Mouse (Mus musculus) midbrain, embryonic 10.5 days (tissue): ENCODE measurements at regions not wholly inside any gene's neighbourhood (a gene's known extent, or its start where the extent isn't known, plus 50 kb on each side); places are given as distances from the start of the nearest gene placed in this dataset.

Source experiments
- DNase-seq: peaks from one replicate; pipeline ENCODE4 v3.0.0-alpha.2; 2017; ENCODE audit warnings: low spot score
- H3K27ac ChIP-seq: fragments of 300-500 bp; sonication (generic); replicated peaks from 2 replicates; pipeline ENCODE4 v1.5.1; 2016; ENCODE audit warnings: mild to moderate bottlenecking
- H3K27me3 ChIP-seq: fragments of 300-500 bp; sonication (generic); 2 replicates; pipeline ENCODE4 v1.6.1; 2016; ENCODE audit warnings: low read depth, mild to moderate bottlenecking; ENCODE audit not compliant: poor library complexity, severe bottlenecking
- H3K36me3 ChIP-seq: fragments of 300-500 bp; sonication (generic); 2 replicates; pipeline ENCODE4 v1.6.1; 2016; ENCODE audit warnings: mild to moderate bottlenecking, moderate library complexity
- H3K4me1 ChIP-seq: fragments of 300-500 bp; sonication (generic); 2 replicates; pipeline ENCODE4 v1.6.1; 2016
- H3K4me3 ChIP-seq: fragments of 300-500 bp; sonication (generic); 2 replicates; pipeline ENCODE4 v1.5.1; 2016; ENCODE audit warnings: mild to moderate bottlenecking, moderate library complexity
- H3K9me3 ChIP-seq: fragments of 300-500 bp; sonication (generic); replicated peaks from 2 replicates; pipeline ENCODE4 v1.6.1; 2016; ENCODE audit warnings: mild to moderate bottlenecking
- WGBS: fragments of 180-500 bp; shearing (Covaris S2); methylation state at CpG from one replicate; pipeline ENCODE4 v1.1.7; 2016; 5-methylcytosine and 5-hydroxymethylcytosine counted together

GRCm38 (mm10) chr4:98224366-98224765, 158.7 kb downstream of the Tm2d1 start:
- Histone ChIP-seq H3K27me3 (no peaks in the 10 kb centered on the region), H3K4me1 (no peaks in the 10 kb centered on the region), H3K27ac (no peak overlapping the region), H3K9me3 (no peaks in the 10 kb centered on the region), H3K36me3 (no peaks in the 10 kb centered on the region), H3K4me3 (no peak overlapping the region)
- no peak for DNase-seq
- 82% methylated on average over 7 of the region's 7 CpGs for WGBS

DNA sequence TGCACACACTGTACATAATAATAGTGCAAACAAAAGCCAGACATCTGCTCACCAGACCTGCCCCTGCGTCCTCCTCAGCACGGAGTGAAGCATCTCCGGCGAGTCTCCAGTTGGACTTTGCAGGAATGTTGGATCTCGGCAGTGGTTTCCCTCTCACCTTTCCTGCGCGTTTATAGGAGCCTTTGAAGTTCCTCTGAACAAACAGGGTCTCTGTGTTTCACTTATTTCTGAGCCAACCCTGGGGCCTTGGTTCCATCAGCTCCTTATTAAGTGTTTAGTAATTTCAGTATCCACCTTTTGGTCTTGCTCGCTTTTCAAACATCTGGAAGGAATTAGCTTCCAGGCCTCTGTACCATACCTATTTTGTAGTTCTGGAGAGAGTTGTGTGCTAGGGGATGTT, 159.7 kb downstream of the Tm2d1 start:
- Histone ChIP-seq H3K27me3 (no peaks in the 10 kb centered on the region), H3K4me3 (no peak overlapping the region), H3K4me1 (no peaks in the 10 kb centered on the region), H3K36me3 (no peaks in the 10 kb centered on the region), H3K9me3 (no peaks in the 10 kb centered on the region), H3K27ac (no peak overlapping the region)
- DNase-seq, result no peak
- WGBS, result 80% methylated on average over 8 of the region's 8 CpGs

DNA sequence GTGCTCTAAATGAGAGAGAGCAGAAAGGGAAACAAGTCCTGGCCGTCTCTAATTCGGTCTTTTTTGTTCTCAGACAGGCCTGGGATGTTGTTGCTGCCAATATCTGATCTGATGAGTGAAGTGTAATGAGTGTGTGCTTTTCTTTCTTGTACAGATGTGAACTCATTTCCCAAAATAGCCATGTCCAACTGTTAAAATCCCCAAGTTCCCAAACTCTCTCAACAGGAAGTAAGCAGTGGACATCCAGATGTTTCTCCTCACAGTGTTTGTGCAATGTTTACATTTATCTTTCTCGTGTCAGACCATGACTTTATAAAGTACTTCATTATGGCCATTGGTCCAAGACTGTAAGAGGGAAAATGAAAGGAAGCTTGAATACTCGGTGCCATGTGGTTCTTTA, 161.5 kb downstream of the Tm2d1 start:
- H3K4me3 ChIP-seq, result no peak overlapping the region
- no peak for DNase-seq
- H3K27ac ChIP-seq, result no peak overlapping the region
- whole genome bisulfite sequencing, result 90% methylated on average over 4 of the region's 4 CpGs
- no peaks in the 10 kb centered on the region for H3K4me1 ChIP-seq
- no peaks in the 10 kb centered on the region for H3K9me3 ChIP-seq
- no peaks in the 10 kb centered on the region for H3K27me3 ChIP-seq
- H3K36me3 ChIP-seq, result no peaks in the 10 kb centered on the region

DNA sequence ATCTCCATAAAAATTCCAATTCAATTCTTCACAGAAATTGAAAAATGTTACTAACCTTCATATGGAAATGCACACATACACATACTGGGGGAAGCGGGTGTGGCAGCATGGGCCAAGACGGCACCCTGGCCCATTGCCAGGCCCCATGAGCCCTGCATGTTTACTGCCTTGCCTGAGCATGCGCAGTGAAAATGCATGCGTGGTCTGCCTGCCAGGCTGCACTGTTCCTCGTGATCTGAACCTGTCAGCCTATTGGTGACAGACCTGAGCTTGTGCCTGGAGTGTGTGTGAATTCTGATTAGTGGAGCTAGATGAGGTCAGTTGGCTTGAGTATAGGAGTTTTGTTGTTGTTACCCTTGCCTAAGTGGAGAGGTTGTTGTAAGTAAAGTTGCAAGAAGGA, 167.9 kb downstream of the Tm2d1 start:
- Histone ChIP-seq H3K27me3 (no peaks in the 10 kb centered on the region), H3K4me3 (no peak overlapping the region), H3K36me3 (no peaks in the 10 kb centered on the region), H3K27ac (no peak overlapping the region), H3K9me3 (no peaks in the 10 kb centered on the region), H3K4me1 (no peaks in the 10 kb centered on the region)
- DNase-seq, result no peak
- WGBS, result 91% methylated on average over 5 of the region's 5 CpGs

DNA sequence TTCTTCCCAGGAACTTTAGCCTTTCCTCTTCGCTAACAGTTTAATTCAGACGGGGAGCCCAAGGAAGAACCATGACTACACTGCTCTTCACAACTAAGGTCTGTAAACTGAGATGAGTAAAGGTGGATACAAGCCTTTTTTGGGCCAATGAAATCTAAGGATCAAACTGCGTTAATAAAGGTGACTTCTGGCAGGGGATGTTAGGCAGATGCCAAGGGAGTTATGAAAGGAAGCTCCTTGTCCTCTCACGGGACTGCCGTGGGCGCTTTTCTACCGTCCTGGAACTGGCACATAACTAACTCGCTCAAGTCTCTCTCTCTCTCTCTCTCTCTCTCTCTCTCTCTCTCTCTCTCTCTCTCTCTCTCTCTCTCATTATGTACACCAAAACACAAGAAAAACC, 175.7 kb downstream of the Tm2d1 start:
- no peak overlapping the region for H3K4me3 ChIP-seq
- WGBS, result 88% methylated on average over 8 of the region's 8 CpGs
- no peak overlapping the region for H3K27ac ChIP-seq
- H3K36me3 ChIP-seq, result no peaks in the 10 kb centered on the region
- no peaks in the 10 kb centered on the region for H3K27me3 ChIP-seq
- H3K4me1 ChIP-seq, result no peaks in the 10 kb centered on the region
- DNase-seq, result no peak
- H3K9me3 ChIP-seq, result no peaks in the 10 kb centered on the region

DNA sequence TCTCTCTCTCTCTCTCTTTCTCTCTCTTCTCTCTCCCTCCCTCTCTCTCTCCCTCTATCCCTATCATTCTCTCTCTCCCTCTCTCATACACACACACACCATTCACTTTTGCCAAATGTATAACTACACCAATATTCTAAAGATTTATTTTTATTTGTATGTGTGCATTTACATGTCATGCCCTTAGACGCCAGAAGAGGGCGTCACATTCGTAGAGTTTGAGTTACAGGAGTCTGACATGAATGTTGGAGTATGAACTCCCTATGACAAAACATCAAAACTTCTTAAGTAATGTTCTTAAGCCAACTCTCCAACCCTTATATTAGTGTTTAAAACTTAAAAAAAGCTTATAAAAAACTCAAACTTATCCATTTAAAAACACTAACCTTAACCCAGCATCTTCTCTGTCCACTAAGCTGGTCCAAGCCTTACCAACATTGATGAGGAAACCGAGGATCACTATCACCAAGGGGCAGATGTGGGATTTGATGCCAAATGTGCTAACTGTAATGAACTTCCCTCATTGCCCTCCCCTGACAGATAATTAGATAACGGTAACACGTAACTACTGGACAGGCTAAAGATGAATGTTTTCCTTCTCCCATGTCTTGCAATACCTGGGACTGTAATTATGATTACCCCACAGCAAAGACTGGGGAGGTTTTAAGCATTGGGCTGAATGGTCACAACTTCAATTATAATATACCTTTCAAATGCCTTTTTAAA, 176.7 kb downstream of the Tm2d1 start:
- no peak for DNase-seq
- no peak overlapping the region for H3K27ac ChIP-seq

DNA sequence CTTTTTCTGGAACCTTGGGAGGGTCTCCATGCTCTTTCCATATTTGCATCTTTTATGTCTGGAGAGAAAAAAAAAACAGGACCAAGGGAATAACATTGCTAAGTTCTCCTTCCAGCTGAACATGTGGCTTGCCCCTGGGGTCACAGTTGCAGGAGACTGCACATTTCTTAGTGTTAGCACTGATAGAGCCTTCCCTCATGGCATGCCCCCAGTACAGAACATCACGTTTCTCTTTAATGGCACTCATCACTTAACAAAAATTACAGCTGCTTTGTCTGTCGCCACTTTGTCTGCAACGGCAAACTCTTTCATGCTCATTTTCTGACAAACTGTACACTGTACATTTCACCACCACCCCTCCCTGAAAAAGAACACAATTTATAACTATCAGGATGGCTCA, 180.0 kb downstream of the Tm2d1 start:
- H3K4me3 ChIP-seq, result no peak overlapping the region
- no peaks in the 10 kb centered on the region for H3K27me3 ChIP-seq
- H3K27ac ChIP-seq, result no peak overlapping the region
- 93% methylated on average over 3 of the region's 3 CpGs for WGBS
- H3K4me1 ChIP-seq, result no peaks in the 10 kb centered on the region
- no peak for DNase-seq
- H3K9me3 ChIP-seq, result no peaks in the 10 kb centered on the region
- no peaks in the 10 kb centered on the region for H3K36me3 ChIP-seq

More for the DNA sequence above, 176.7 kb downstream of the Tm2d1 start:
- Histone ChIP-seq H3K9me3 (no peaks in the 10 kb centered on the region), H3K27me3 (no peaks in the 10 kb centered on the region), H3K4me3 (no peak overlapping the region), H3K36me3 (no peaks in the 10 kb centered on the region), H3K4me1 (no peaks in the 10 kb centered on the region)
- WGBS, result 57% methylated on average over 6 of the region's 6 CpGs

DNA sequence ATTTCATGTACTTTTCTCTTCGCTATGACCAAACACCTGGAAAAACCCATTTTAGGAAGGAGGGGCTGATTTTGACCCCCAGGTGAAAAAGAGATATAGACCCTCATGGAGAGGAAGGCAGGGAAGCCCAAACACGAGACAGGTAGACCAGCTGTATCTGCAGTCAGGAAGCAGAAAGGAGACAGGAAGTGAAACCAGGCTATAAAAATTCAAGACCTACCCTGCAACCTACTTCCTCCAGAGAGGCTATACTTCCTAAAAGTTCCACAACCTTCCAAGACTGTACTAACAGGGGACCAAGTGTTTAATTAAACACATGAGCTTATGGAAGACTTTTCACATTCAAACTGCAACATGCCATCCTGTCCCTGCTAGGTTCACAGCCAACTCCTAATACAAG, 180.9 kb downstream of the Tm2d1 start:
- WGBS, result 88% methylated on average over 2 of the region's 2 CpGs
- Histone ChIP-seq H3K4me1 (no peaks in the 10 kb centered on the region), H3K9me3 (no peaks in the 10 kb centered on the region), H3K36me3 (no peaks in the 10 kb centered on the region), H3K4me3 (no peak overlapping the region), H3K27me3 (no peaks in the 10 kb centered on the region), H3K27ac (no peak overlapping the region)
- no peak for DNase-seq

GRCm38 (mm10) chr4:98201102-98201501, 182.0 kb downstream of the Tm2d1 start:
- Histone ChIP-seq H3K27ac (no peak overlapping the region), H3K36me3 (no peaks in the 10 kb centered on the region), H3K4me1 (no peaks in the 10 kb centered on the region), H3K4me3 (no peak overlapping the region), H3K9me3 (no peaks in the 10 kb centered on the region), H3K27me3 (no peaks in the 10 kb centered on the region)
- DNase-seq, result no peak
- 91% methylated on average over 3 of the region's 3 CpGs for WGBS

DNA sequence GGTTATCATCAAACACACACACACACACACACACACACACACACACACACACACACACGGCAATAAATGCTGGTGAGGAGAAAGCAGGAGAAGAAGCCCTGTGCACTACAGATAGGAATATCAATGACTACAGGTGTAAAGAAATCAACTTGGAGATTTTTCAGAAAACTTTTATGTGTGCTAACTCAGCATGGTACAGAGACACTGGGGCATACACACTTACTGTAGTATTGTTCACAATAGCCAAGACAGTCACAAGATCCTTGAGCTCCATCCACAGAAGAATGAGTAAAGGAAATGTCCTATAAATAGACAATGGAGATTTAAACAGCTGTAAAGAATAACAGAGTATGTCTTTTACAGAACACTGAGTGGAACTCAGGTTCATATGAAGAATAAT, 182.4 kb downstream of the Tm2d1 start:
- Histone ChIP-seq H3K27ac (no peak overlapping the region), H3K27me3 (no peaks in the 10 kb centered on the region), H3K4me3 (no peak overlapping the region), H3K9me3 (no peaks in the 10 kb centered on the region), H3K36me3 (no peaks in the 10 kb centered on the region), H3K4me1 (no peaks in the 10 kb centered on the region)
- 86% methylated on average over 1 of the region's 1 CpGs for WGBS
- DNase-seq, result no peak

- no peak for DNase-seq
- Histone ChIP-seq H3K4me1 (no peaks in the 10 kb centered on the region), H3K9me3 (no peaks in the 10 kb centered on the region), H3K4me3 (no peak overlapping the region), H3K27ac (no peak overlapping the region), H3K36me3 (no peaks in the 10 kb centered on the region), H3K27me3 (no peaks in the 10 kb centered on the region)
- 94% methylated on average over 3 of the region's 3 CpGs for WGBS
Observed at GRCm38 (mm10) chr4:98190318-98190717, 192.8 kb downstream of the Tm2d1 start.

- Histone ChIP-seq H3K4me3 (no peak overlapping the region), H3K36me3 (no peaks in the 10 kb centered on the region), H3K4me1 (no peaks in the 10 kb centered on the region), H3K27me3 (no peaks in the 10 kb centered on the region), H3K9me3 (no peaks in the 10 kb centered on the region), H3K27ac (no peak overlapping the region)
- WGBS, result 83% methylated on average over 1 of the region's 1 CpGs
- no peak for DNase-seq
Observed at GRCm38 (mm10) chr4:98189894-98190293, 193.2 kb downstream of the Tm2d1 start.

GRCm38 (mm10) chr4:98188944-98189343, 194.2 kb downstream of the Tm2d1 start:
- DNase-seq, result no peak
- Histone ChIP-seq H3K27ac (no peak overlapping the region), H3K4me1 (no peaks in the 10 kb centered on the region), H3K36me3 (no peaks in the 10 kb centered on the region), H3K9me3 (no peaks in the 10 kb centered on the region), H3K27me3 (no peaks in the 10 kb centered on the region), H3K4me3 (no peak overlapping the region)
- 91% methylated on average over 7 of the region's 7 CpGs for WGBS

GRCm38 (mm10) chr4:98187038-98187437, 196.1 kb downstream of the Tm2d1 start:
- H3K9me3 ChIP-seq, result no peaks in the 10 kb centered on the region
- no peaks in the 10 kb centered on the region for H3K27me3 ChIP-seq
- DNase-seq, result no peak
- no peaks in the 10 kb centered on the region for H3K36me3 ChIP-seq
- H3K27ac ChIP-seq, result no peak overlapping the region
- H3K4me1 ChIP-seq, result no peaks in the 10 kb centered on the region
- WGBS, result 85% methylated on average over 2 of the region's 2 CpGs
- no peak overlapping the region for H3K4me3 ChIP-seq
